Mouse (Mus musculus) lung, postnatal 0 days (tissue): ENCODE measurements at regions not wholly inside any gene's neighbourhood (a gene's known extent, or its start where the extent isn't known, plus 50 kb on each side); places are given as distances from the start of the nearest gene placed in this dataset.

ENCODE experiments used
- ATAC-seq: fragments of 200-750 bp; cut with Nextera tagmentation; 2 replicates; pipeline ENCODE4 v1.8.0; 2017; ENCODE audit warnings: moderate library complexity
- DNase-seq: peaks from one replicate; pipeline ENCODE4 v3.0.0-alpha.2; 2016; ENCODE audit warnings: low spot score
- H3K27ac ChIP-seq: fragments of 300-500 bp; sonication (generic); 2 replicates; pipeline ENCODE4 v1.5.1; 2014; ENCODE audit warnings: antibody characterized with exemption, mild to moderate bottlenecking, low read length, mixed read lengths
- H3K27me3 ChIP-seq: fragments of 300-500 bp; sonication (generic); replicated peaks from 2 replicates; pipeline ENCODE4 v1.6.1; 2014; ENCODE audit warnings: low read length, mixed read lengths; ENCODE audit not compliant: insufficient read depth
- H3K36me3 ChIP-seq: fragments of 300-500 bp; sonication (generic); 2 replicates; pipeline ENCODE4 v1.6.1; 2014; ENCODE audit warnings: low read length, mixed read lengths; ENCODE audit not compliant: insufficient read depth
- H3K4me1 ChIP-seq: fragments of 300-500 bp; sonication (generic); 2 replicates; pipeline ENCODE4 v1.6.1; 2014; ENCODE audit warnings: antibody characterized with exemption, low read depth, low read length, mixed read lengths; ENCODE audit not compliant: insufficient read depth
- H3K4me2 ChIP-seq: fragments of 300-500 bp; sonication (generic); replicated peaks from 2 replicates; pipeline ENCODE4 v1.6.1; 2014; ENCODE audit warnings: low read depth, mild to moderate bottlenecking, low read length, moderate library complexity, mixed read lengths
- H3K4me3 ChIP-seq: fragments of 300-500 bp; sonication (generic); 2 replicates; pipeline ENCODE4 v1.5.1; 2014; ENCODE audit warnings: low read depth, low read length
- H3K9ac ChIP-seq: fragments of 300-500 bp; sonication (generic); replicated peaks from 2 replicates; pipeline ENCODE4 v1.6.1; 2014; ENCODE audit warnings: low read depth, mild to moderate bottlenecking
- H3K9me3 ChIP-seq: fragments of 300-500 bp; sonication (generic); 2 replicates; pipeline ENCODE4 v1.6.1; 2016; ENCODE audit warnings: low read length, mixed read lengths
- CTCF ChIP-seq: IDR thresholded peaks from 2 replicates; pipeline ENCODE4 v1.5.1; 2016; ENCODE audit warnings: antibody characterized with exemption, mild to moderate bottlenecking
- EP300 ChIP-seq: IDR thresholded peaks from 2 replicates; pipeline ENCODE4 v1.6.1; 2016; ENCODE audit warnings: antibody characterized with exemption, mild to moderate bottlenecking, control low read depth
- WGBS: fragments of 180-500 bp; shearing (Covaris S2); extraction: QIAGEN DNeasy Blood & Tissue Kit; methylation state at CpG from one replicate; pipeline ENCODE4 v1.1.7; 2014; 5-methylcytosine and 5-hydroxymethylcytosine counted together

DNA sequence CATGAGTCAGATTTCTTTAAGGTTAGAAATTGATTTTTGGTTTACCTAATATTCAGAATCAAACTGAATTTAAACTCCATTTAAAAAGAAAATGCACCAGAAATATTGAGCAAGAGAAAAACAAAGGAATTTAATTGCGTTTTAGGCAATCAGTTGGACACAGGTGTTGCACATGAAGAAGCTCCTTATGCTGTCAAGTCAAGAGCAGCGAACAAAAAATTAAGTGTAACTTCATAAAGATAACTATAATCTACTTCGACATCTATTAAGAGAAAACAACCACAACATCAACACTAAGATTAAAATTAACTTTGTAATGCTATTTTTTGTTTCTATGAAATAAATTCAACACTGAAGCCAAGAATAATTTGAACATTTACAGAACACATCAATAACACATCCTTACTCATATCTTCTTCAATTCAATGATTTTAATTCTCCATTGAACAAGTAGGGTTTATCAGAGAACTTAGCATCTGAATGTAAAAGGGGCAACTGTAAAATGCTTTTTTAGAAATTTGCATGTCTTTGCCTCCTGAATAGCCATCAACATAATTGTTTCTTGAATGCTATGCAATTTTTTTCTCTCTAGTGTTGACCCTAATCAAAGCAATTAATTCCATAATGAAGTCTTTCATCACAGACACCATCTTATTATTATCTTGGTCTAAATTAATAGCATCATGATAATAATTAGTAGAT is 237.7 kb upstream of the Tecrl start:
- WGBS = 80% methylated on average over 3 of the region's 3 CpGs
- H3K27ac ChIP-seq = no peak overlapping the region
- no peaks in the 10 kb centered on the region for H3K9me3 ChIP-seq
- H3K4me2 ChIP-seq = no peak overlapping the region
- H3K36me3 ChIP-seq = no peaks in the 10 kb centered on the region
- no peak overlapping the region for H3K9ac ChIP-seq
- H3K27me3 ChIP-seq = no peaks in the 10 kb centered on the region
- H3K4me1 ChIP-seq = no peaks in the 10 kb centered on the region
- DNase-seq (no peak), ATAC-seq (no peak)
- no peak overlapping the region for H3K4me3 ChIP-seq
- TF ChIP-seq EP300 = no peak
- no peak for TF ChIP-seq CTCF
